Mouse (Mus musculus) kidney, adult 18-20 months (tissue): ENCODE results near the gene Ccdc78.

Experiments
- DNase-seq: peaks from one replicate; pipeline ENCODE4 v3.0.0; 2021

Ccdc78 gene

GRCm38 (mm10) chr17:25835301-25835700 lies 48.9 kb downstream of the Ccdc78 start:
- no peak for DNase-seq

GRCm38 (mm10) chr17:25835816-25836215 lies 49.4 kb downstream of the Ccdc78 start:
- peak; percentile 40 for DNase-seq

GRCm38 (mm10) chr17:25836397-25837075 lies 50.2 kb downstream of the Ccdc78 start:
- peak; percentile 61 for DNase-seq

GRCm38 (mm10) chr17:25837076-25837410 lies 50.7 kb downstream of the Ccdc78 start, which contains the start of gene Rhbdl1:
TSS of gene Rhbdl1 (minus strand) at chr17:25837295.
- DNase-seq: peak; percentile 74

- no peak for DNase-seq
Measured at GRCm38 (mm10) chr17:25837533-25837932, 51.2 kb downstream of the Ccdc78 start.

GRCm38 (mm10) chr17:25838904-25839303 lies 52.5 kb downstream of the Ccdc78 start:
- no peak for DNase-seq

- peak; percentile 59 for DNase-seq
Measured at GRCm38 (mm10) chr17:25839455-25840235, 53.3 kb downstream of the Ccdc78 start.
